9 mouse cellular contexts compared by ENCODE assay signal in genomic region chr5:114611968-114612608, GRCm38 (mm10). TPM values are rescaled to one million over a fixed set of nuclear protein-coding genes. Genes with fewer than 3 reads are reported as not detected.
DNase-seq lines count a peak whose midpoint lies in the region; ATAC-seq and TF ChIP-seq lines count a peak whose summit lies in the region.
"Had no signal": no experiment of that assay in that cellular context is flagged by ENCODE, and none has a peak within 500 bp of the region (broad histone marks: within the 10 kb centered on the region; RNA-seq: fewer than 3 reads in every experiment).

No protein-coding gene starts in this region.

- 63% methylated on average over 25 of the region's 25 CpGs for WGBS in forebrain, embryonic 12.5 days
- 70% methylated on average over 25 of the region's 25 CpGs for WGBS in forebrain, embryonic 13.5 days
- 72% methylated on average over 23 of the region's 25 CpGs for WGBS in midbrain, embryonic 11.5 days
- 74% methylated on average over 23 of the region's 25 CpGs for WGBS in midbrain, embryonic 16.5 days
- WGBS in heart, embryonic 12.5 days = 49% methylated on average over 25 of the region's 25 CpGs

- TF ChIP-seq POLR2A in cortical plate, adult 2 months (IDR thresholded peaks at IDR 0.05; ENCODE audit: extremely low read depth, insufficient read depth, low read length) = no peak

- 0 out of 2 replicates have a peak overlapping the region, but pooled peaks have one; percentile 36 for H3K27ac ChIP-seq in forebrain, embryonic 12.5 days
- H3K27ac ChIP-seq in forebrain, embryonic 13.5 days = no peak overlapping the region
- H3K27ac ChIP-seq in midbrain, embryonic 11.5 days (ENCODE audit: low read depth, low read length) = no peak overlapping the region
- H3K27ac ChIP-seq in midbrain, embryonic 16.5 days (ENCODE audit: low read length) = no peak overlapping the region
- H3K27ac ChIP-seq in cortical plate, adult 2 months (ENCODE audit: insufficient read depth, low read length) = no peak overlapping the region
- H3K27ac ChIP-seq in heart, embryonic 12.5 days (ENCODE audit: poor library complexity, severe bottlenecking) = no peak overlapping the region

- peak; percentile 44 for TF ChIP-seq CTCF in cortical plate, adult 2 months (IDR thresholded peaks at IDR 0.05; ENCODE audit: extremely low read depth, insufficient read depth, low read length)

- H3K4me2 ChIP-seq in forebrain, embryonic 12.5 days = no peak overlapping the region
- H3K4me2 ChIP-seq in forebrain, embryonic 13.5 days = no peak overlapping the region
- no peak overlapping the region for H3K4me2 ChIP-seq in midbrain, embryonic 11.5 days
- H3K4me2 ChIP-seq in midbrain, embryonic 16.5 days (ENCODE audit: low read length) = no peak overlapping the region
- H3K4me2 ChIP-seq in heart, embryonic 12.5 days = no peak overlapping the region

- no peak for ATAC-seq in forebrain, embryonic 12.5 days (ENCODE audit: low FRiP score)
- no peak for ATAC-seq in forebrain, embryonic 13.5 days
- 0 out of 2 replicates have a peak, but pooled peaks have one; percentile 16 for ATAC-seq in midbrain, embryonic 11.5 days (ENCODE audit: low FRiP score)
- ATAC-seq in midbrain, embryonic 16.5 days = no peak
- no peak for ATAC-seq in heart, embryonic 12.5 days (ENCODE audit: insufficient number of reproducible peaks, low FRiP score)

- no peak overlapping the region for H3K4me3 ChIP-seq in forebrain, embryonic 12.5 days (replicated peaks)
- no peak overlapping the region for H3K4me3 ChIP-seq in forebrain, embryonic 13.5 days
- no peak overlapping the region for H3K4me3 ChIP-seq in midbrain, embryonic 11.5 days (ENCODE audit: low read depth, low read length)
- H3K4me3 ChIP-seq in midbrain, embryonic 16.5 days (ENCODE audit: low read depth, low read length) = no peak overlapping the region
- no peak overlapping the region for H3K4me3 ChIP-seq in cortical plate, adult 2 months (ENCODE audit: insufficient read depth, low read length)
- no peak overlapping the region for H3K4me3 ChIP-seq in heart, embryonic 12.5 days
- H3K4me3 ChIP-seq: myocyte had no signal

- H3K9me3 ChIP-seq in forebrain, embryonic 12.5 days = no peaks in the 10 kb centered on the region
- no peaks in the 10 kb centered on the region for H3K9me3 ChIP-seq in forebrain, embryonic 13.5 days (replicated peaks)
- H3K9me3 ChIP-seq in midbrain, embryonic 11.5 days (ENCODE audit: control insufficient read depth, low read length) = no peaks in the 10 kb centered on the region
- H3K9me3 ChIP-seq in midbrain, embryonic 16.5 days (replicated peaks; ENCODE audit: control insufficient read depth, low read length, poor library complexity, severe bottlenecking) = no peaks in the 10 kb centered on the region
- H3K9me3 ChIP-seq in heart, embryonic 12.5 days (replicated peaks) = no peaks in the 10 kb centered on the region

- H3K4me1 ChIP-seq in forebrain, embryonic 12.5 days = peaks cover 30% of the 10 kb centered on the region
- peaks cover 30% of the 10 kb centered on the region for H3K4me1 ChIP-seq in forebrain, embryonic 13.5 days
- peaks cover 8% of the 10 kb centered on the region for H3K4me1 ChIP-seq in midbrain, embryonic 11.5 days (ENCODE audit: control insufficient read depth, insufficient read depth, low read length)
- peaks cover 16% of the 10 kb centered on the region for H3K4me1 ChIP-seq in midbrain, embryonic 16.5 days (ENCODE audit: control insufficient read depth, insufficient read depth, low read length)
- H3K4me1 ChIP-seq in cortical plate, adult 2 months (ENCODE audit: control insufficient read depth, insufficient read depth, low read length) = no peaks in the 10 kb centered on the region; the same call in 1 of the 2 replicates
- peaks cover 25% of the 10 kb centered on the region for H3K4me1 ChIP-seq in heart, embryonic 12.5 days (replicated peaks)

- DNase-seq in midbrain, embryonic 11.5 days (ENCODE audit: low spot score, missing footprints) = no peak
- DNase-seq in retina, embryonic 14.5 days (ENCODE audit: low spot score) = peak; percentile 80
- DNase-seq in frontal cortex, adult 2 months (ENCODE audit: extremely low spot score in 1 of 2, low spot score in 1 of 2) = no peak

- H3K36me3 ChIP-seq in forebrain, embryonic 12.5 days (replicated peaks) = peaks cover 21% of the 10 kb centered on the region
- H3K36me3 ChIP-seq in forebrain, embryonic 13.5 days (ENCODE audit: poor library complexity, severe bottlenecking) = peaks cover 11% of the 10 kb centered on the region; the same call in 1 of the 2 replicates
- H3K36me3 ChIP-seq in midbrain, embryonic 11.5 days (ENCODE audit: control insufficient read depth, insufficient read depth, low read length) = 0 out of 2 replicates have a peak, but pooled peaks cover 2% of the 10 kb centered on the region
- peaks cover 3% of the 10 kb centered on the region for H3K36me3 ChIP-seq in midbrain, embryonic 16.5 days (ENCODE audit: control insufficient read depth, insufficient read depth, low read length)
- H3K36me3 ChIP-seq in heart, embryonic 12.5 days = no peaks in the 10 kb centered on the region

- no peak overlapping the region for H3K9ac ChIP-seq in forebrain, embryonic 12.5 days
- H3K9ac ChIP-seq in forebrain, embryonic 13.5 days = no peak overlapping the region
- H3K9ac ChIP-seq in midbrain, embryonic 11.5 days (ENCODE audit: low read length) = no peak overlapping the region
- H3K9ac ChIP-seq in midbrain, embryonic 16.5 days (ENCODE audit: low read depth, low read length) = no peak overlapping the region
- no peak overlapping the region for H3K9ac ChIP-seq in heart, embryonic 12.5 days

- H3K27me3 ChIP-seq in forebrain, embryonic 12.5 days = peaks cover 5% of the 10 kb centered on the region; the same call in 1 of the 2 replicates
- H3K27me3 ChIP-seq in forebrain, embryonic 13.5 days = peaks cover 21% of the 10 kb centered on the region
- no peaks in the 10 kb centered on the region for H3K27me3 ChIP-seq in midbrain, embryonic 11.5 days (ENCODE audit: control insufficient read depth, insufficient read depth, low read length)
- no peaks in the 10 kb centered on the region for H3K27me3 ChIP-seq in midbrain, embryonic 16.5 days (ENCODE audit: control insufficient read depth, insufficient read depth, low read depth, low read length)
- H3K27me3 ChIP-seq in heart, embryonic 12.5 days (replicated peaks) = peaks cover 26% of the 10 kb centered on the region

RNA-seq across cellular contexts. Expression of gene Fam222a, which starts 44.3 kb away (rescaled TPM):
- polyA plus RNA-seq in forebrain, embryonic 12.5 days (2016; fragmentation: Nextera tagmentation; extraction: Ambion mirVana) = 6.9 and 10.2 TPM in 2 replicates
- polyA plus RNA-seq in forebrain, embryonic 13.5 days (2015; fragmentation: Nextera tagmentation; extraction: Ambion mirVana) = 4.8 and 4.9 TPM in 2 replicates
- polyA plus RNA-seq in midbrain, embryonic 11.5 days (2014; fragmentation: Nextera tagmentation; extraction: Ambion mirVana) = 5.8 and 6.7 TPM in 2 replicates
- polyA plus RNA-seq in midbrain, embryonic 16.5 days (2015; fragmentation: Nextera tagmentation; extraction: Ambion mirVana) = 5.3 and 6.0 TPM in 2 replicates
- 5.2 and 7.3 TPM in 2 replicates for polyA plus RNA-seq in cortical plate, adult 2 months (2012; rRNA removed)
- polyA plus RNA-seq in frontal cortex, adult 2 months (2012; rRNA removed) = 8.3 and 10.6 TPM in 2 replicates
- polyA plus RNA-seq in heart, embryonic 12.5 days (2016; fragmentation: Nextera tagmentation; extraction: Ambion mirVana) = 0.63 and 1.1 TPM in 2 replicates

RNA-seq across cellular contexts. Expression of gene Trpv4, which starts 46.1 kb away (rescaled TPM):
- polyA plus RNA-seq in forebrain, embryonic 12.5 days (2016; fragmentation: Nextera tagmentation; extraction: Ambion mirVana) = 0.67 and 0.69 TPM in 2 replicates
- polyA plus RNA-seq in forebrain, embryonic 13.5 days (2015; fragmentation: Nextera tagmentation; extraction: Ambion mirVana) = 0.39 and 0.47 TPM in 2 replicates
- polyA plus RNA-seq in midbrain, embryonic 11.5 days (2014; fragmentation: Nextera tagmentation; extraction: Ambion mirVana) = 0.26 TPM in 1 of 2 replicates, not detected in the other
- polyA plus RNA-seq in midbrain, embryonic 16.5 days (2015; fragmentation: Nextera tagmentation; extraction: Ambion mirVana) = 1.3 and 1.9 TPM in 2 replicates
- polyA plus RNA-seq in cortical plate, adult 2 months (2012; rRNA removed) = 1.7 and 2.1 TPM in 2 replicates
- polyA plus RNA-seq in frontal cortex, adult 2 months (2012; rRNA removed) = 1.9 and 2.2 TPM in 2 replicates
- polyA plus RNA-seq in heart, embryonic 12.5 days (2016; fragmentation: Nextera tagmentation; extraction: Ambion mirVana) = 0.95 and 0.96 TPM in 2 replicates
